Mouse (Mus musculus): ENCODE measurements around the gene Aamp.

GRCm38 (mm10) chr1:74295456-74296171 lies 11.1 kb upstream of the Aamp start:
- TF ChIP-seq CTCF (conservative IDR thresholded peaks at IDR 0.05; ENCODE audit: low read length) (no peak), POU5F1 (IDR thresholded peaks at IDR 0.05; ENCODE audit: borderline replicate concordance, low read length) (no peak), NANOG (IDR thresholded peaks at IDR 0.05; ENCODE audit: borderline replicate concordance, low read length) (no peak)

Measured in E14TG2a.4 (cell line).